Mouse (Mus musculus) liver, adult 2 months (tissue): ENCODE data around the gene Hgf.

Experiments
- CTCF ChIP-seq: fragments of 200-500 bp; IDR thresholded peaks from 2 replicates; pipeline ENCODE4 v1.5.1; 2011; ENCODE audit warnings: low read depth, low read length, control low read depth
- POLR2A ChIP-seq: fragments of 200-500 bp; IDR thresholded peaks from 2 replicates; pipeline ENCODE4 v1.6.1; 2011; ENCODE audit warnings: low read length, control low read depth; ENCODE audit not compliant: insufficient read depth; ENCODE audit errors: extremely low read depth

GRCm38 (mm10) chr5:16646417-16646816, 93.1 kb downstream of the Hgf start:
- TF ChIP-seq CTCF (no peak), POLR2A (no peak)
